Mouse (Mus musculus) effector memory CD4-positive, alpha-beta T cell, adult 5 months (primary cell): ENCODE measurements around the gene Zc3h7a. TPM values are rescaled to one million over a fixed set of nuclear protein-coding genes. Genes with fewer than 3 reads are reported as not detected.

ENCODE experiments used
- polyA plus RNA-seq: library from polyadenylated mRNA; unstranded; fragments of 100-300 nt; shearing (Covaris generic); gene quantifications from one replicate; pipeline ENCODE4 v1.2.1, GENCODE M21; 2017

The Zc3h7a gene
- polyA plus RNA-seq: 343 TPM

DNA sequence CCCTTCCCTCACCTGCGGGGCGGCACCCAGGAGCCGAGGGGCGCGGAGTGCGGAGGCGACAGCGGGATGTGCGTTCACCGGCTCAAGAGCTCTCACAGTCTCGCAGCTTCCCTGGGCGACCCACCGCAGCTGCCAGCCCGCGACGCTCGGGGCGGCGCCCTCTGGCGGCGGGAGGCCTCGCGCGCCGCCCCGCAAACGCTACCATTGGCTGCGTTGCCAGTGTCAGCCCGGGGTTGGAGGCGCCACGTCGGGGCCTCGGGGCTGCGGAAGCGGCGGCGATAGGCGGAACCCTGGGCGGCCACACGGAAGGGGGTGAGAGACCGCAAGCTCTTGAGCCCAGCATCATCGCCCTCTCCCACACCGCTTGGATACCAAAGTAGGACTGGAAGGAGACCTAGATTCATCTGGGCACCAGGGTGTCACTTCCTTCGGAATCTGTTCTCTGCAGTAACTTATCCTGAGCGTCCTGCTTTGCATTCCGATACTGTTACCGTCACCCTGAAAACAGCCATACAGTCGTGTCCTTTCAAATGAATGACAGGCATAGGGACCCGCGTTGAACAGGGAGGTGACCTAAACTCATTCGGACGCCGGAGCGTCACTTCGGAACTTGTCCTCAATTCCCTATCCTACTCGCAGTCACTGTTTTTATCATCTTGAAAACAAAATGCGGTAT lies at the start of gene Zc3h7a:
Gene Zc3h7a (minus strand): TSS at position 186 of the 676 bp plus-strand sequence.

DNA sequence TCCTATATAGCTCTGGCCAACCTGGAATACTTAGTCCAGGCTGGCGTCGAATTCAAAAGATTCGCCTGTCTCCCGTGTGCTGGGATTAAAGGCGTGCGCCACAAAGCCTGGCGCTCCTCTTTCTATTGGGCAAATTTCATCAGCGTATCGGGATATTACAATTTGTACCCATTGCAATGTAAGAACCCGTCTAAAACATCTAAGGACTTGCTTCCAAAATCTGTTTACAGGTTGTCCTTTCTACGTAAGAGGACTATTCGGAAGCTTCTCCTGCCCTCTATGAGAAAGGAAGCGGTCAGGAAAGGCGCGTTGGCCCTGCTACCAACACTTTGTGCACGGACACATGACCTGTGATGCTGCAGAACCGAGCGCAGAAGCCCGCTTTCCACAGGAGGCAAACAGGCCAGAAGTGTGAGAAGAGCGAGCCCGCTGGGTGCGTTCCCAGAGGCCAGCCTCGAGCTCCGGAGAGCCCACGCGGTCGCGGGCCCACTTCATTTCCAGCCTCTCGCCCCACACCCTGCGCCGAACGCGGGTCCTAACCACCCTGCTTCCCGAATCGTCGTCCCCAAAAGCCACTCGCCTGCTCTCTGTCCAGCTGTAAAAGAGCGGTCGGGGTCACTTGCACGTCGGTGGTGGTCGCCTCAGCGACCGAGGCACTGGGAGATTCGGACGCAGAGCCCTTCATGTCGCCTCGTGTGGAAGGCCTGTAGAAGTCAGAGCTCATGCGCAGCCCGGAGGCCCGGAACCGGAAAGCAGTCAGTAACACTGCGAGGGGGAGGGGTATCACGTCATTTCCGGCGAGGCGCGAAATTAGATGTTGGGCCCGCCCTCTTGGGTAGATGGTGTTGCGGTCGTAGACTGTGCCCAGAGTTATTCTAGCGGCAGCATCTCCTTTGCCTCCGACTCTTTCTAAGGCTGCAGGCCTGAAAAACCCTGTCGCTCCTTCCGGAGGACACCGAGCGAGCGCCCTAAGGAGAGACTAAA lies 26.7 kb upstream of the Zc3h7a start, which contains the start of gene Rsl1d1:
Gene Rsl1d1 (minus strand): TSS at position 761 of the 984 bp plus-strand sequence.

GRCm38 (mm10) chr16:11134348-11135344 lies 41.5 kb downstream of the Zc3h7a start, which contains the start of gene Txndc11:
TSS of gene Txndc11 (minus strand) at chr16:11134650.

Other genes with a start within 250 kb of the Zc3h7a start
- 3.6 TPM for gene Snn, start 115.4 kb downstream of the Zc3h7a start, polyA plus RNA-seq
- gene Litaf, start 110.2 kb downstream of the Zc3h7a start, polyA plus RNA-seq: 134 TPM
- 74.2 TPM for gene Txndc11, start 41.7 kb downstream of the Zc3h7a start, polyA plus RNA-seq
- 161 TPM for gene Rsl1d1, start 26.9 kb upstream of the Zc3h7a start, polyA plus RNA-seq
- 83.3 TPM for gene Gspt1, start 77.9 kb upstream of the Zc3h7a start, polyA plus RNA-seq
- gene Tnfrsf17, start 137.4 kb upstream of the Zc3h7a start, polyA plus RNA-seq: not detected
- gene Snx29, start 146.5 kb upstream of the Zc3h7a start, polyA plus RNA-seq: 21.4 TPM